Mouse (Mus musculus): ENCODE data around the gene Gjb4. TPM values are rescaled to one million over a fixed set of nuclear protein-coding genes. Genes with fewer than 3 reads are reported as not detected.

Gene Gjb4
- polyA plus RNA-seq, 1 experiment: 9.0 TPM

DNA sequence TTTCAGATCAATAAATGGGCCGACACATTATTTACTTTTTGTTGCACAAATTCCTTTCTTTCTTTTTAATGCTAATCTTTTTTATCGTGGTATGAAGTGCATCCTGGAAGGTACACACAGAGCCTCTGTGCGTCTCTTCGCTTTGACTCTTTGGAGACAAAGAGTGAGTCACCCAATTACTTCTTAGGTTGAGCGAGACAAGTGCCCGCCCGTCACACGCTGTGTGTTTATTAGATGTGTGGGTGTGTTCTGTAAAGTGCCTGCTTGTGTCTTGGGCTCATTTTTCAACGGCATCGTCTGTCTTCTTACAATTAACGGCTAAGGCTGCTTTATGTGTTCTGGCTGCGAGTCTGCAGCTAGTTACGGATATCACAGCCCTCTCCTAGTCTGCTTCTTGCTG, 35.8 kb upstream of the Gjb4 start:
- peaks cover 7% of the 10 kb centered on the region for H3K27me3 ChIP-seq (ENCODE audit: control insufficient read depth, insufficient read depth, insufficient read length)
- no peak overlapping the region for H3K4me3 ChIP-seq (ENCODE audit: insufficient read depth, poor library complexity, severe bottlenecking)
- H3ac ChIP-seq (ENCODE audit: control insufficient read depth, insufficient read length, low read depth): no peak overlapping the region
- no peaks in the 10 kb centered on the region for H3K79me3 ChIP-seq (ENCODE audit: low read depth)
- TF ChIP-seq CEBPB (IDR thresholded peaks at IDR 0.05; ENCODE audit: low read depth) (no peak), CTCF (IDR thresholded peaks at IDR 0.05; ENCODE audit: control insufficient read depth, insufficient read depth, insufficient read length) (no peak), USF1 (IDR thresholded peaks at IDR 0.05; ENCODE audit: low read depth) (no peak), FOSL1 (IDR thresholded peaks at IDR 0.05; ENCODE audit: insufficient read depth, low read length, poor library complexity, severe bottlenecking) (no peak), MYOD1 (IDR thresholded peaks at IDR 0.05; ENCODE audit: control insufficient read depth, insufficient read length, low read depth) (no peak), MAX (IDR thresholded peaks at IDR 0.05) (no peak), MYOG (IDR thresholded peaks at IDR 0.05; ENCODE audit: control insufficient read depth, extremely low read depth, insufficient read length) (no peak)
- H3K36me3 ChIP-seq (ENCODE audit: control insufficient read depth, insufficient read depth): no peaks in the 10 kb centered on the region
- H3K79me2 ChIP-seq (ENCODE audit: control insufficient read depth, insufficient read depth): no peaks in the 10 kb centered on the region

DNA sequence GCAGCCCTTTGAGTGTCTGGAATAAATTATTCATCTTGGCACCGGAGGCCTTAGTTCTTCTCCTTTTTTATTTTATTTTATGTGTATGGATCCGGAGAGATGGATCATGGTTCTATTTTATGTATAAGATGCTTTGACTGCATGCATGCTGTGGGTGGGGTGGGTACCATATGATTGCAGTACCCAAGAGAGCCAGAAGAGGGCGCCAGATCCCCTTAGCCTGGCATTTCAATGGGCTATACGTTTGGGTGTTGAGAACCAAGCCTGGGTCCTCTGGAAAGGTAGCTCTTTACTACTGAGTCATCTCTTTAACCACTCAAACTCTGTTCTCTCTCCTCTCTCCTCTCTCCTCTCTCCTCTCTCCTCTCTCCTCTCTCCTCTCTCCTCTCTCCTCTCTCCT, 23.5 kb upstream of the Gjb4 start:
- H3K36me3 ChIP-seq (ENCODE audit: control insufficient read depth, insufficient read depth): no peaks in the 10 kb centered on the region
- TF ChIP-seq CTCF (IDR thresholded peaks at IDR 0.05; ENCODE audit: control insufficient read depth, insufficient read depth, insufficient read length) (no peak), MAX (IDR thresholded peaks at IDR 0.05) (no peak), MYOD1 (IDR thresholded peaks at IDR 0.05; ENCODE audit: control insufficient read depth, insufficient read length, low read depth) (no peak), CEBPB (IDR thresholded peaks at IDR 0.05; ENCODE audit: low read depth) (no peak), MYOG (IDR thresholded peaks at IDR 0.05; ENCODE audit: control insufficient read depth, extremely low read depth, insufficient read length) (no peak)
- H3K4me3 ChIP-seq (ENCODE audit: insufficient read depth, poor library complexity, severe bottlenecking): no peak overlapping the region

DNA sequence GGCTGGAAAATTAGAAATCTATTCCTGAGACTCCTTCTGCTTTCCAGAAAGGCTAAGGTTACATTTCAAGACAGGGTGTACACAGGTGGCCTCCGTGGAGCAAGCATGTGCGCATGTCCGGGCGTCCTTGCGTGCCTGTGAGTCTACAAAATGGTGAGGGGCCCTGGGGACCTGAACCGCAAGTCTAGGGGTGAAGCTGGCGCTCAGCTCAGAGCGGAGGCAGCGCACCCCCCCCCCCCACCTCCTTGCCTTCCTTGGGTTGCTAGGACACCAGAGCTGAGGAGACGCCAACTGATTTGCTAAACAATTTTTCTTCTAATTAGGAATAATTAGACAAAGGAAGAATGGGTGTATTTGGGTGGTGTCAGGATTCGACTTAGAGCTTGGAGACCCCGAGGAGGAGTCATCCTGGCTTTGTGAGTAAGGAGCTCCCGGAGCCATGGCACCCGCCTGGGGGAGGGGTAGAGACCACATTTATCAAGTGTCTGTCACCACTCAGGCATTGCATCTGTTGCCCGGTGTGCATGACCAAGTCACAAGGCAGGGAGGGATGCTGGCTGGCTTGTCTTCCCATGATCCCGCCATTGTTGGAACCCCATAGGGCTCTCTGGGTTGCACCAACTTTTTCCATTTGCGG, 21.8 kb upstream of the Gjb4 start:
- H3ac ChIP-seq (ENCODE audit: control insufficient read depth, insufficient read length, low read depth): no peak overlapping the region
- peaks cover 4% of the 10 kb centered on the region for H3K27me3 ChIP-seq (ENCODE audit: control insufficient read depth, insufficient read depth, insufficient read length)
- H3K36me3 ChIP-seq (ENCODE audit: control insufficient read depth, insufficient read depth): no peaks in the 10 kb centered on the region
- no peak overlapping the region for H3K4me3 ChIP-seq (ENCODE audit: insufficient read depth, poor library complexity, severe bottlenecking)
- no peaks in the 10 kb centered on the region for H3K79me2 ChIP-seq (ENCODE audit: control insufficient read depth, insufficient read depth)
- no peak for TF ChIP-seq MAX (IDR thresholded peaks at IDR 0.05)
- TF ChIP-seq USF1 (IDR thresholded peaks at IDR 0.05; ENCODE audit: low read depth): no peak
- H3K79me3 ChIP-seq (ENCODE audit: low read depth): no peaks in the 10 kb centered on the region

More for the DNA sequence above, 23.5 kb upstream of the Gjb4 start:
- Histone ChIP-seq H3K27me3 (ENCODE audit: control insufficient read depth, insufficient read depth, insufficient read length) (peaks cover 4% of the 10 kb centered on the region), H3K79me3 (ENCODE audit: low read depth) (no peaks in the 10 kb centered on the region), H3K79me2 (ENCODE audit: control insufficient read depth, insufficient read depth) (no peaks in the 10 kb centered on the region), H3ac (ENCODE audit: control insufficient read depth, insufficient read length, low read depth) (no peak overlapping the region)

DNA sequence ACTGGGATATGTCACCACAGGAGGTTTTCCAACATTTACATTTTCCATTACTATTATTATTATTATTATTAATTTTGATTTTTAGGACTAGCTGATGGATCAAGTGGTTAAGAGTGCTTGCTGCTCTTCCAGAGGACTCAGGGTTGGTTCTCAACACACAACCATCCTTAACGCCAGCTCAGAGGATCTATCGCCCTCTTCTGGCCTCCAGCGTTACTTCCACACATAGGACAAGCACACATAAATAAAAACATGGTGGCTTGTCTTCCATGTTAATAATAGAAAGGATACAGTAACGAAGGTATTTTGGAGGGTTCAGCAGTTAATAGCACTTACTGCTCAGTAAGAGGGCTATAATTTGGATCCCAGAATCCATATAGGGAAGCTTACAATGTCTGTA, 20.8 kb upstream of the Gjb4 start:
- no peaks in the 10 kb centered on the region for H3K27me3 ChIP-seq (ENCODE audit: control insufficient read depth, insufficient read depth, insufficient read length)
- H3K79me2 ChIP-seq (ENCODE audit: control insufficient read depth, insufficient read depth): no peaks in the 10 kb centered on the region
- no peak overlapping the region for H3K4me3 ChIP-seq (ENCODE audit: insufficient read depth, poor library complexity, severe bottlenecking)
- no peaks in the 10 kb centered on the region for H3K36me3 ChIP-seq (ENCODE audit: control insufficient read depth, insufficient read depth)
- no peak for TF ChIP-seq FOSL1 (IDR thresholded peaks at IDR 0.05; ENCODE audit: insufficient read depth, low read length, poor library complexity, severe bottlenecking)
- no peak for TF ChIP-seq MYOD1 (IDR thresholded peaks at IDR 0.05; ENCODE audit: control insufficient read depth, insufficient read length, low read depth)
- TF ChIP-seq CEBPB (IDR thresholded peaks at IDR 0.05; ENCODE audit: low read depth): no peak
- no peak for TF ChIP-seq CTCF (IDR thresholded peaks at IDR 0.05; ENCODE audit: control insufficient read depth, insufficient read depth, insufficient read length)
- no peak for TF ChIP-seq USF1 (IDR thresholded peaks at IDR 0.05; ENCODE audit: low read depth)
- TF ChIP-seq MYOG (IDR thresholded peaks at IDR 0.05; ENCODE audit: control insufficient read depth, extremely low read depth, insufficient read length): no peak
- no peak for TF ChIP-seq MAX (IDR thresholded peaks at IDR 0.05)
- H3K79me3 ChIP-seq (ENCODE audit: low read depth): no peaks in the 10 kb centered on the region
- no peak overlapping the region for H3ac ChIP-seq (ENCODE audit: control insufficient read depth, insufficient read length, low read depth)

DNA sequence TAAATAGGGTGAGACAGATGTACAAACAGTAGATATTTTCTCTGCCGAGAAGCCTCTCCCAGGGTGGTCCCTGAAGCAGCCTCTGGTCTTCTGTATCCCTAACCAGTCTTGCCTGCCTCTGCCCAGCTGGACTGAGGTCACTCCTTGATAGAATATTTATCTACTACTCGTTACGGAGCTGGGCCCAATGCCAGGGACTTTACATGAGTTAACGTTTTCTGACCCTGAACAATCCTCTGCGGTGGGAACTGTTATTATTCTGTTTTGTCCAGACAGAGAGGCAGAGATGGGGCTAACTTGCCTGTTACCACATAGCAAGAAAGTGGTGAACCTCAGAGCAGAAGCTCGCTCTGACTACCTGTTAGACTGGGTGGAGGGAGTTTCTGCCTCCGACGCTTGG, 19.6 kb upstream of the Gjb4 start:
- TF ChIP-seq CEBPB (IDR thresholded peaks at IDR 0.05; ENCODE audit: low read depth): no peak
- TF ChIP-seq USF1 (IDR thresholded peaks at IDR 0.05; ENCODE audit: low read depth): no peak
- no peak for TF ChIP-seq MYOG (IDR thresholded peaks at IDR 0.05; ENCODE audit: control insufficient read depth, extremely low read depth, insufficient read length)
- no peak for TF ChIP-seq CTCF (IDR thresholded peaks at IDR 0.05; ENCODE audit: control insufficient read depth, insufficient read depth, insufficient read length)
- TF ChIP-seq MAX (IDR thresholded peaks at IDR 0.05): no peak
- TF ChIP-seq FOSL1 (IDR thresholded peaks at IDR 0.05; ENCODE audit: insufficient read depth, low read length, poor library complexity, severe bottlenecking): no peak
- TF ChIP-seq MYOD1 (IDR thresholded peaks at IDR 0.05; ENCODE audit: control insufficient read depth, insufficient read length, low read depth): no peak
- H3K27me3 ChIP-seq (ENCODE audit: control insufficient read depth, insufficient read depth, insufficient read length): no peaks in the 10 kb centered on the region
- H3K79me2 ChIP-seq (ENCODE audit: control insufficient read depth, insufficient read depth): no peaks in the 10 kb centered on the region
- H3K36me3 ChIP-seq (ENCODE audit: control insufficient read depth, insufficient read depth): no peaks in the 10 kb centered on the region
- H3ac ChIP-seq (ENCODE audit: control insufficient read depth, insufficient read length, low read depth): no peak overlapping the region
- no peaks in the 10 kb centered on the region for H3K79me3 ChIP-seq (ENCODE audit: low read depth)
- no peak overlapping the region for H3K4me3 ChIP-seq (ENCODE audit: insufficient read depth, poor library complexity, severe bottlenecking)

DNA sequence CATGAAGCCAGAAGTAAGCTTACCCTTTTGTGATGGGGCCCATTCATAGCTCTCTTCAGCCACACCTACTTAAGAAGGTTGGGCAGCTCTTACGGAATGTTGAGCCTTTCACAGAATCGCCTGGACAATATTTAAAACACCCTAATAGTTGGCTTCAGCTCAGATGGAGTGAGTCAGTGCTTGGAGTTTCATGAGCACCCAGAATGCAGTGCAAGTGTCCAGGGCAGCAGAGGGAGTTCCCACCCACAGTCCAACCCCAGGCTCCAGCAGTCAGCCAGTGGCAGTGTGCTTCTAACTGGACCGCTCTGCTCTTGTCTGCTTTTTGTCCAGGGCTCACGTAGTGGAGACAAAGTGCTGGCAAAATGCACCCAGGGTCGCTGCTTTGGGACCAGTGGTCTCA, 17.7 kb upstream of the Gjb4 start:
- Histone ChIP-seq H3K79me3 (ENCODE audit: low read depth) (no peaks in the 10 kb centered on the region), H3K4me3 (ENCODE audit: insufficient read depth, poor library complexity, severe bottlenecking) (no peak overlapping the region), H3K79me2 (ENCODE audit: control insufficient read depth, insufficient read depth) (no peaks in the 10 kb centered on the region), H3K36me3 (ENCODE audit: control insufficient read depth, insufficient read depth) (no peaks in the 10 kb centered on the region), H3K27me3 (ENCODE audit: control insufficient read depth, insufficient read depth, insufficient read length) (no peaks in the 10 kb centered on the region), H3ac (ENCODE audit: control insufficient read depth, insufficient read length, low read depth) (no peak overlapping the region)
- no peak for TF ChIP-seq MYOG (IDR thresholded peaks at IDR 0.05; ENCODE audit: control insufficient read depth, extremely low read depth, insufficient read length)
- no peak for TF ChIP-seq CEBPB (IDR thresholded peaks at IDR 0.05; ENCODE audit: low read depth)
- no peak for TF ChIP-seq CTCF (IDR thresholded peaks at IDR 0.05; ENCODE audit: control insufficient read depth, insufficient read depth, insufficient read length)
- no peak for TF ChIP-seq FOSL1 (IDR thresholded peaks at IDR 0.05; ENCODE audit: insufficient read depth, low read length, poor library complexity, severe bottlenecking)
- TF ChIP-seq MYOD1 (IDR thresholded peaks at IDR 0.05; ENCODE audit: control insufficient read depth, insufficient read length, low read depth): no peak
- TF ChIP-seq USF1 (IDR thresholded peaks at IDR 0.05; ENCODE audit: low read depth): no peak
- TF ChIP-seq MAX (IDR thresholded peaks at IDR 0.05): no peak
